Mouse (Mus musculus): ENCODE measurements around the gene Shq1. TPM values are rescaled to one million over a fixed set of nuclear protein-coding genes. Genes with fewer than 3 reads are reported as not detected.

Shq1 gene
- total and polyA plus RNA-seq, 3 experiments = 4.5 to 8.6 (median 8.5) TPM

- no peak for DNase-seq
Measured at GRCm38 (mm10) chr6:100603702-100604101, 67.3 kb downstream of the Shq1 start.

- peak; percentile 14 for DNase-seq
Measured at GRCm38 (mm10) chr6:100601634-100602033, 69.3 kb downstream of the Shq1 start.

- no peak for DNase-seq
Measured at GRCm38 (mm10) chr6:100593857-100594256, 77.1 kb downstream of the Shq1 start.

GRCm38 (mm10) chr6:100592991-100593390 is 78.0 kb downstream of the Shq1 start:
- no peak for DNase-seq

GRCm38 (mm10) chr6:100590602-100591001 is 80.4 kb downstream of the Shq1 start:
- DNase-seq = no peak

GRCm38 (mm10) chr6:100588876-100589275 is 82.1 kb downstream of the Shq1 start:
- no peak for DNase-seq

GRCm38 (mm10) chr6:100586758-100587157 is 84.2 kb downstream of the Shq1 start:
- no peak for DNase-seq

GRCm38 (mm10) chr6:100581951-100582350 is 89.0 kb downstream of the Shq1 start:
- DNase-seq = peak; percentile 37

- no peak for DNase-seq
Measured at GRCm38 (mm10) chr6:100581056-100581455, 89.9 kb downstream of the Shq1 start.

GRCm38 (mm10) chr6:100577590-100577989 is 93.4 kb downstream of the Shq1 start:
- no peak for DNase-seq

- no peak for DNase-seq
Measured at GRCm38 (mm10) chr6:100576171-100576570, 94.8 kb downstream of the Shq1 start.

GRCm38 (mm10) chr6:100566774-100567173 is 104.2 kb downstream of the Shq1 start:
- DNase-seq = no peak

GRCm38 (mm10) chr6:100564516-100564915 is 106.4 kb downstream of the Shq1 start:
- no peak for DNase-seq

GRCm38 (mm10) chr6:100563552-100564341 is 107.2 kb downstream of the Shq1 start:
- peak; percentile 84 for DNase-seq

GRCm38 (mm10) chr6:100562719-100563551 is 108.0 kb downstream of the Shq1 start:
- peak; percentile 30 for DNase-seq

GRCm38 (mm10) chr6:100558057-100558456 is 112.9 kb downstream of the Shq1 start:
- peak; percentile 47 for DNase-seq

- no peak for DNase-seq
Measured at GRCm38 (mm10) chr6:100542154-100542997, 128.6 kb downstream of the Shq1 start.

GRCm38 (mm10) chr6:100539698-100540097 is 131.3 kb downstream of the Shq1 start:
- no peak for DNase-seq

GRCm38 (mm10) chr6:100538570-100538969 is 132.4 kb downstream of the Shq1 start:
- no peak for DNase-seq

GRCm38 (mm10) chr6:100537987-100538386 is 133.0 kb downstream of the Shq1 start:
- DNase-seq = no peak

GRCm38 (mm10) chr6:100537042-100537441 is 133.9 kb downstream of the Shq1 start:
- no peak for DNase-seq

- DNase-seq = no peak
Measured at GRCm38 (mm10) chr6:100533364-100533763, 137.6 kb downstream of the Shq1 start.
